Mouse (Mus musculus) hindbrain, postnatal 0 days (tissue): ENCODE measurements around the gene B4galt1. TPM values are rescaled to one million over a fixed set of nuclear protein-coding genes. Genes with fewer than 3 reads are reported as not detected.
A peak's percentile ranks its signal among the peaks of the same experiment; 100 is the strongest.

Source experiments
- ATAC-seq: fragments of 200-750 bp; cut with Nextera tagmentation; 2 replicates; pipeline ENCODE4 v1.8.0; 2017; ENCODE audit warnings: mild to moderate bottlenecking, moderate TSS enrichment, moderate library complexity
- DNase-seq: peaks from one replicate; pipeline ENCODE4 v3.0.0-alpha.2; 2015; ENCODE audit warnings: low spot score
- H3K27ac ChIP-seq: fragments of 300-500 bp; sonication (generic); 2 replicates; pipeline ENCODE4 v1.5.1; 2014; ENCODE audit warnings: mild to moderate bottlenecking
- H3K27me3 ChIP-seq: fragments of 300-500 bp; sonication (generic); 2 replicates; pipeline ENCODE4 v1.6.1; 2014; ENCODE audit warnings: low read length, mixed read lengths; ENCODE audit not compliant: insufficient read depth
- H3K36me3 ChIP-seq: fragments of 300-500 bp; sonication (generic); 2 replicates; pipeline ENCODE4 v1.6.1; 2014; ENCODE audit warnings: low read length, mixed read lengths; ENCODE audit not compliant: insufficient read depth
- H3K4me1 ChIP-seq: fragments of 300-500 bp; sonication (generic); 2 replicates; pipeline ENCODE4 v1.6.1; 2014; ENCODE audit warnings: antibody characterized with exemption, low read length, mixed read lengths; ENCODE audit not compliant: insufficient read depth
- H3K4me2 ChIP-seq: fragments of 300-500 bp; sonication (generic); 2 replicates; pipeline ENCODE4 v1.6.1; 2014; ENCODE audit warnings: low read depth, mild to moderate bottlenecking, low read length, moderate library complexity, mixed read lengths
- H3K4me3 ChIP-seq: fragments of 300-500 bp; sonication (generic); 2 replicates; pipeline ENCODE4 v1.5.1; 2014; ENCODE audit warnings: low read length
- H3K9ac ChIP-seq: fragments of 300-500 bp; sonication (generic); replicated peaks from 2 replicates; pipeline ENCODE4 v1.6.1; 2014; ENCODE audit warnings: mild to moderate bottlenecking, low read length, moderate library complexity, mixed read lengths
- H3K9me3 ChIP-seq: fragments of 300-500 bp; sonication (generic); 2 replicates; pipeline ENCODE4 v1.6.1; 2016; ENCODE audit warnings: low read length, mixed read lengths
- CTCF ChIP-seq: IDR thresholded peaks from 2 replicates; pipeline ENCODE4 v1.5.1; 2016; ENCODE audit warnings: antibody characterized with exemption, control low read depth, low read depth
- WGBS: fragments of 180-500 bp; shearing (Covaris S2); extraction: QIAGEN DNeasy Blood & Tissue Kit; methylation state at CpG from one replicate; pipeline ENCODE4 v1.1.7; 2014; 5-methylcytosine and 5-hydroxymethylcytosine counted together
- polyA plus RNA-seq: library from polyadenylated mRNA; unstranded; fragments of >200 nt; fragmentation: Nextera tagmentation; extraction: Ambion mirVana; gene quantifications from 2 replicates; pipeline ENCODE4 v1.2.1, GENCODE M21; 2015
- total RNA-seq: library from RNA; depleted of rRNA; stranded (reverse); fragments of >200 nt; gene quantifications from 2 replicates; pipeline ENCODE4 v1.2.3, GENCODE M21; 2014

The B4galt1 gene
- total and polyA plus RNA-seq, 2 experiments from 2014 or later = 7.6 to 14.5 TPM

- Histone ChIP-seq H3K4me3 (no peak overlapping the region), H3K4me1 (peaks cover 8% of the 10 kb centered on the region; the same call in 1 of the 2 replicates), H3K36me3 (no peaks in the 10 kb centered on the region), H3K9me3 (no peaks in the 10 kb centered on the region), H3K27ac (no peak overlapping the region), H3K9ac (no peak overlapping the region), H3K27me3 (no peaks in the 10 kb centered on the region), H3K4me2 (peak overlapping the region; percentile 79; the same call in 1 of the 2 replicates)
- TF ChIP-seq CTCF = no peak
- ATAC-seq = no peak
- 81% methylated on average over 5 of the region's 5 CpGs for WGBS
- DNase-seq = no peak
These were observed 3.2 kb downstream of the B4galt1 start for GRCm38 (mm10) chr4:40850582-40850981.

GRCm38 (mm10) chr4:40849518-40849917 lies 4.3 kb downstream of the B4galt1 start:
- H3K9me3 ChIP-seq = no peaks in the 10 kb centered on the region
- ATAC-seq = no peak
- no peak for TF ChIP-seq CTCF

GRCm38 (mm10) chr4:40848246-40848645 lies 5.6 kb downstream of the B4galt1 start:
- Histone ChIP-seq H3K4me1 (peaks cover 16% of the 10 kb centered on the region), H3K27me3 (no peaks in the 10 kb centered on the region), H3K27ac (no peak overlapping the region), H3K9ac (no peak overlapping the region), H3K4me3 (no peak overlapping the region), H3K4me2 (no peak overlapping the region), H3K9me3 (no peaks in the 10 kb centered on the region), H3K36me3 (no peaks in the 10 kb centered on the region)
- no peak for DNase-seq
- no peak for ATAC-seq
- TF ChIP-seq CTCF = no peak
- 78% methylated on average over 8 of the region's 8 CpGs for WGBS

More at GRCm38 (mm10) chr4:40849518-40849917, 4.3 kb downstream of the B4galt1 start:
- H3K4me3 ChIP-seq = no peak overlapping the region
- peaks cover 12% of the 10 kb centered on the region; the same call in 1 of the 2 replicates for H3K4me1 ChIP-seq
- H3K27ac ChIP-seq = no peak overlapping the region
- 86% methylated on average over 3 of the region's 3 CpGs for WGBS
- H3K4me2 ChIP-seq = no peak overlapping the region
- H3K36me3 ChIP-seq = no peaks in the 10 kb centered on the region
- no peak for DNase-seq
- H3K9ac ChIP-seq = no peak overlapping the region
- no peaks in the 10 kb centered on the region for H3K27me3 ChIP-seq

GRCm38 (mm10) chr4:40847160-40847559 lies 6.6 kb downstream of the B4galt1 start:
- Histone ChIP-seq H3K4me2 (no peak overlapping the region), H3K27me3 (no peaks in the 10 kb centered on the region), H3K9ac (no peak overlapping the region), H3K4me3 (no peak overlapping the region), H3K9me3 (no peaks in the 10 kb centered on the region), H3K36me3 (no peaks in the 10 kb centered on the region), H3K4me1 (peaks cover 16% of the 10 kb centered on the region), H3K27ac (no peak overlapping the region)
- TF ChIP-seq CTCF = no peak
- ATAC-seq (no peak), DNase-seq (no peak)
- WGBS = 86% methylated on average over 4 of the region's 4 CpGs

GRCm38 (mm10) chr4:40846143-40846931 lies 7.5 kb downstream of the B4galt1 start:
- Histone ChIP-seq H3K27ac (no peak overlapping the region), H3K4me3 (no peak overlapping the region), H3K9me3 (no peaks in the 10 kb centered on the region), H3K9ac (no peak overlapping the region), H3K36me3 (no peaks in the 10 kb centered on the region), H3K4me2 (no peak overlapping the region), H3K27me3 (no peaks in the 10 kb centered on the region), H3K4me1 (peaks cover 12% of the 10 kb centered on the region)
- no peak for TF ChIP-seq CTCF
- 88% methylated on average over 7 of the region's 7 CpGs for WGBS
- DNase-seq = no peak
- no peak for ATAC-seq

GRCm38 (mm10) chr4:40844811-40845751 lies 8.7 kb downstream of the B4galt1 start:
- Histone ChIP-seq H3K27me3 (no peaks in the 10 kb centered on the region), H3K4me3 (no peak overlapping the region), H3K27ac (peak overlapping the region; percentile 77), H3K9ac (no peak overlapping the region), H3K4me2 (no peak overlapping the region), H3K9me3 (no peaks in the 10 kb centered on the region), H3K4me1 (peaks cover 8% of the 10 kb centered on the region), H3K36me3 (no peaks in the 10 kb centered on the region)
- WGBS = 37% methylated on average over 12 of the region's 12 CpGs
- no peak for TF ChIP-seq CTCF
- DNase-seq = no peak
- ATAC-seq = no peak
